Mouse (Mus musculus) monocyte, adult 2 months (primary cell): ENCODE data around the gene Lrrc75a.

ENCODE experiments used
- DNase-seq, 2 experiments: peaks; one replicate each; pipeline ENCODE4 v3.0.0; 2022; ENCODE audit warnings: low spot score in 2 of 2, low read depth in 1 of 2

Gene Lrrc75a

DNA sequence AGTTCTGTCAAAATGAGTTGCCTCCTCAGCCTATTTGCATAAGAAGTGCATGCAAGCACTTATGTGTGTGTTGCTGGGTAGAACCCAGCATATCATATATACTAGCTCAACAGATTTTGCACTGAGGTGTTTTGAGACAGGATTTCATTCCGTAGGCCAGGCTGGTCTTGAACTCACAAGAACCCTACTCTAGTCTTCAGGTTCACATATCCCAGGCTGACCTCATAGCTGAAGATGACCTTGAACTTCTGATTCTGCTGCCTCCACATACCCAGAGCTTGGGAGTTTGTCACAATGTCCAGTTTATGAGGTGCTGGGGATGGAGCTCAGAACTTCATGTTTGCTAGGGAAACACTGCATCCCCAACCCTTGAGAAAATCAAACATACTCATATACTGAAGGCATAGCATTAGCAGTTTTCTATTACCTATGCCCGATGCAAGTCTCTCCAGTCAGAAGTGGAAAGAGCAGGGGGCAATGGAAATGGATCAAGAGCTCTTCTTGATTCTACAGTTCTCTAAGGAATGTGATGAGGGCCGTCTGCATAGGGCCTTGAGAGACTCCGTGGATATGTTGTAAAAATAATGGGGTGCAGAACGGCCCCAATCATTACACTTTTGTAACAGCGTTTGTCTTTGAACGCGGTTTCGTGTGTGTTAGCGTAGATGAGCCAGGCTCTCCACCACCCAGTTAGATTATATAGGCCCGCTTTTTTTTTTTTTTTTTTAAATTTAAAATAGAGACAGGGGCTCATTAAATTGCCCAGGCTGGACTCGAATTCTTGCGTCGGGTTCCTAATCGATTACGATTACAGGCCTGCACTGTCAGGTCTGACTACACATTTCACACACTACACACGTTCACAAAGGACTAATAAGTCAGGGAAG is 46.3 kb downstream of the Lrrc75a start:
- no peak for DNase-seq

DNA sequence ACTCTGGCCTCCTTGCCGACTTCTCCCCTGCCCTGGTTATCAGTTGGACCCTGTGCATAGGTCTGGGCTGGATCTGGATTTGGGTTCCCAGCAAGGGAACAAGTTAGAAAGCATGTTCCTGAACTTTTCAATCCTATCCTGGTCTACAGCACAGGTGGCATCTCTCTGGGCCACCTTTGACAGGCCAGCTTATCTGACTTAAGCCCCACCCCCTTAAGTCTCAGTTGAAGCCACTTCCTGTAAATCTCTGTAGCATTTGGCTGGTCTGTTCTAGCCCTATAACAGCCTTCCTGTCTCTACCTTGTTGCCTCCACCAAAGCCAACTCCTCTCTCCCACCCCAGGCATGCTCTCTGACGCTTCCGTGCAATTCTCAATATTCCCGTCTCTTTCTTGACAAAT is 49.8 kb downstream of the Lrrc75a start:
- no peak for DNase-seq

DNA sequence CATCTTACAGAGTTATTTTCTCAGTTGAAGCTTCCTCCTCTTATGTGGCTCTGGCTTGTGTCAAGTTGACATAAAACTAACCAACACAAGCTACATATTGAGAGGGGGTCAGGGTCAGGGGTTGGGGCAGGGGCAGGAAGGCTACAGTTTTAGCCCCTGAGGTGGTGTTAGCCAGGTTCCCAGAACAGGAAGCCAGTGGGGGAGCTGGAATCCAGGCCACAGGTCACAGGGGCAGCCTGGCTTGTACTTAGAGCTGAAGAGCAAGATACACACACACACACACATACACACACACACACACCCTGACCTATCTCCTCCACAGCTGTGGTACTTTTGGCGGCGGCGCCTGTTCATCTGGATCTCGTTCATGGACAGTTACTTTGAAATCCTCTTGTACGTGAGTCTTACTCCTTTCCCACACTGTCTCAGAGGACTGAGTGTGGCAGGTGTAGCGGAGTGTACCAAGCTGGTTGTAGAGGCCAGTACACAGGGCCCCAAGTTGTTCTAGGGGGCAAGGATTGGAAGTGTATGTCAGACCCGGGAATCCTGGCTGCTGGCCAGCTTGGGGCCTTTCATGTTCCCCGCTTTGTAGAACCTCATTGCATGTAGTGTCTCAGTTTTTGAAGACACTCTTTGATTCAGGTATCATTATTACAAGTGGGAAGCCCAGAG is 56.3 kb downstream of the Lrrc75a start:
- DNase-seq: no peak

DNA sequence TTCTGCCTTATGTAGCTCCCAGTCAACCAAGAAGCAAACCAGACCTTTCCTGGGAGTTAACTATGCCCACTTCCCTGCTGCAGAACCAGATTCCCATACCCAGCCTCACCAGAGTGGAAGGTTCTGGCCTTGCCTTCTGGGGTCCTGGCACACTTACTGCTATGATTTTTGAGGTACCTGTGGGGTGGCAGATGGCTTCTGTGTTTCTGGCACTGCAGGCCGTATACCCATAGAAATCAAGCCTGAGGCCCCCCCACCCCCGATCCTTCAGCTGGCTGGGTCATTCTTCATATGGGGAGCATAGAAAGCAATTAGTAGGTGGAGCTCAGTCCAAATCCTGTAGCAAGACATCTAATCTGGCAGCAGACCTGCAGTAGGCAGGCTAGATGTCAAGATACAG is 57.3 kb downstream of the Lrrc75a start:
- DNase-seq: no peak

DNA sequence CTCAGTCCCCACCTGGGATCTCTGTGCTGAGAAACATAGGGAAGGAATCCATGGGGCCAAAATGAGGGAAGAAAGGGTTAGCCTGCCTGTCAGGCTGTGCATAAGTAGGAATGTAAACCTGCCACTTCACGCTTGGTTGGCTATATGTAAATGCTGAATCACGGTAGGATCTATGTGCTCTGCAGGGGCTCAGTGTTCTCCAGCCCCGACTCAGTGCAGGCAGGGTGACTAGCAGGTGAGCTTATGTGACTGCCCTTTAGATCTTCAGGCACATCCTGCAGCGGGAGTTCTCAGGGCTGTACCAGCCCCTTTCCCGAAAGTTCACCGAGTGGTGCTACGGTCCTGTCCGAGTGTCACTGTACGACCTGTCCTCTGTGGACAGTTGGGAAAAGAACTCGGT is 58.9 kb downstream of the Lrrc75a start:
- DNase-seq: no peak

DNA sequence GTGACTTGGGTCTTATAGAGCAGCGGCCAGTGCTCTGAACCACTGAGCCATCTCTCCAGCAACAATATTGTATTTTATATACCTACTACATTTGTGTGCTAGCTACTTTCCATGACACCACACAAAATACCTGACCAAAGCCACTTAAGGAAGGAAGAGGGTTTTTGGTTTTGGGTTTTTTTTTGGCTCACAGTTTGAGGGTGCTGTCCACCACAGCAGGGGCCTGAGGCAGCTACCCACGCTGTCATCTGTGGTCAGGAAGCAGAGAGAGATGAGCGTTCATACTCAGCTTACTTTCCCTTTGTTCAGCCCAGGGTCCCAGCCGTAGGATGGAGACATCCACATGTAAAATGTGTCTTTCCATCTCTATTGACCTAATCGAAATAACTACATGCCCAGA is 61.3 kb downstream of the Lrrc75a start:
- no peak for DNase-seq

DNA sequence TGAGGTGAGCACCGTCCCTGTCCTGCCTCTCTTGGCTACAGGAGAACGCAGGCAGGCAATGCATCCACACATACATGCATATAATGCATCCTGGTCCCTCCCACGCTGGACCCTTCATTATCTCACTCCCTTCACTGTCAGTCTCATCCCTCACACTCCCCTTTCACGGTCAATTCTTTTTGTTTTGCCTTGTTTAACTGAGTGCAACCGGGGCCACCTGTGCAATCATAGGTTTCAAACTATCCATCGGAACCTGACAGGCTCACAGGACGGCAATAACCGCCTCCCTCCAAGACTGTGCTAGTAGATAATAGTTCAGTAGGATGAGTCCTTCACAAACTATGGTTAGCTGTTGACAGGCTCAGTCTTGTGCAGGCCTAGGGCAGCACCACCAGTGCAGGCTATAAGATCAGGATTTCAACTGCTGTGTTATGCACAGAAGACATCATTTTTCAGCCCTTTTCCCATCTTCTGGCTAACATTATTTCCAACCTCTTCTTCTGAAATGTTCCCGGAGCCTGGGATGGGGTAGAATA is 63.6 kb downstream of the Lrrc75a start:
- no peak for DNase-seq

DNA sequence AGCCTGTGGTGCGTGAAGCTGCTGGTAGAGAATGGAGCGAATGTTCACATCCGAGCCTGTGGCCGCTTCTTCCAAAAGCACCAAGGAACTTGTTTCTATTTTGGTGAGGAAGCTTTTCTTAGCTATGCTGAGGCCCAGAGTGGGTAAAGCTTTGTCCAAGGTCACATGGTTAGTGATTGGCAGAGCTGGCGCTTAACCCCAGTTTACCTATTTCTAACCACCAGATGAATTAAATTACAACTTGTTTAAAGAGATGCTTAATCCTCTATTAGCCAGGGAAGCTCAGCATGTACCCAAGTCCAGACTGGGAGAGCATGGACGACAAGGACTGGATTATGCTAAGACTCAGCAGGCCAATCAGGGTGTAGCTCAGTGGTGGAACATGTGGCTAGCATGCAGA is 65.3 kb downstream of the Lrrc75a start:
- DNase-seq: no peak

DNA sequence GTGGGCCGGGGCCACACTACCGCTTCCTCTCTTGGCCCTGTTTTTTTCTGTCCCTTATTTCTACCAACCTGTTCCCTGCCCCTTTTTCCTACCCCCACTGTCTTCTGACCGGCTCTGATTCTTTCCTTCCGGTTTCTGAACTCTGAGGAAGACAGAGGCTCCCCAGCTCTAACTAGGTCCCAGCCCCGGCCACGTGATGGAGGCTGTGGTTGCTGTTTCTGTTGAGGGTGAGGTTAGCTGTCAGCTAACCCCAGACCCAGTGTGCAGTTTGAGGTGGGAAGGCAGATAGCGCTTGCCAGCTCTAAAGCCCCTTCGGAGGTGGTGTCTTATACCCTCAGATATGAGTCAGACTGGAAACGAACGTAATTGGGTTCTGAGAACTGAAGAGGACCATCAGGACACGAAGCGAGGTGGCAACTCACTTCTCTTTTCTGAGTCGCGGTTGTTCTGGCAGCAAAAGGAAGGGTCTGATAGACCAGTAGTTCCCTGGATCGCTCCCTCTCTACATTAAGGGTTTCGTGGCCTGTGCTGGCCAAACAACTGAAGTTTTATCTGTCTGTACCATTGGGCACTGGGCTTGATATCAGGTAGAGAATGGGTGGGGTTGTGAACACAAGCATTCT is 71.7 kb downstream of the Lrrc75a start:
- DNase-seq: peak; percentile 64 to 68

DNA sequence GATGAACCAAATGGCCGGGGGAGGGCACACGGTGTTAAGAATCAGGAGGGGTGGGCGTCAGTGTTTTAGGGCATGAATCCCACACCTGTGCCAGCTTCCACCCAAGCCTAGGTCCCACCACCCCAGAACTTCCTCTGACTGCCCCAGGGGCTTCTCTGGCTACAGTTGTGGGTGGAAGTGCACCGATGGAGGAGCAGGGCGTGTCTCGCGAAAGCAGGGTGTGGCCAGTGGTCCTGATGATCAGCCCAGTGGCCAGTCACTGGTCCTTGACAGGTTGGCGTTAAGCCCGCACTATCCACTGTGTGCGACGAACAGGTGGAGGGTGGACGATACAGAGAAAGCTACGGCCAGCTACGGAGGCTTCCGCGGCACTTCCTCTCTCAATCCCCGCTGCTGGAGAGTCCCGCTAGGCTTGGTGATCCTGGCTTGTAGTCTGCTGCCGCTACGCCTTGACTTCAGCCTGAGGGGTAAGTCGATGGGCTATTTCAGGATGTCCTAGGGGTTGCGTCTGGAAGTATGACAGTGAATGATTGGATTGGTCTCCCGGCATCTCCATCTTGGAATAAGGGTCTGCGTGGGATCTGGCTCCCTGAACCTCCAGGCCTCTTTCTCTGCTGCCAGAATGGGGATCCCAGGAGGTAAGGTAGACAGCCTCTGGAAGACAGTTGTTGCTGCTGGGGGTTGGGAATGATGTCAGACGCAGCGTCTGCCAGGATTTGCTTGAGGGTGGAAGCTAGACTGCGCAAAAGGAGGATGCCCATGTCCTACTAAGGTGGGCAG is 72.5 kb downstream of the Lrrc75a start:
- DNase-seq: peak in 1 of 2 experiments; percentile 33

DNA sequence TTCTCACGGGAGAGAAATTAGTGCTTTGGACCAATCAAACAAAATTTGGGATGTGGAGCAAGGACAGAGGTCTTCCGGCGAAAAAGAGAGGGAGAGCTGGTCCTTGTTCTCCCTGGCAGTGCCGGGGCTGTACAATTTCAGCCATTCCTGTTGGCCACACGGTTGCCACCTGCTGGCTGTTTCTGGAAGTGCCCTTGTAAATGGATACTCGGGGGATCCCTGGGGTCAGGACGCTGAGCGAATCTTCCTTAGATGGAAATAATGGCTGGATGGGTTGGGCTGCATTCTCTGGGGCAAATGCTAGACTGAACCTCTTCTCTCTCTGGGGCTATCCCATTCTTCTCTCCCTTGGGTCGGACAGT is 73.0 kb downstream of the Lrrc75a start:
- DNase-seq: peak in 1 of 2 experiments; percentile 76

DNA sequence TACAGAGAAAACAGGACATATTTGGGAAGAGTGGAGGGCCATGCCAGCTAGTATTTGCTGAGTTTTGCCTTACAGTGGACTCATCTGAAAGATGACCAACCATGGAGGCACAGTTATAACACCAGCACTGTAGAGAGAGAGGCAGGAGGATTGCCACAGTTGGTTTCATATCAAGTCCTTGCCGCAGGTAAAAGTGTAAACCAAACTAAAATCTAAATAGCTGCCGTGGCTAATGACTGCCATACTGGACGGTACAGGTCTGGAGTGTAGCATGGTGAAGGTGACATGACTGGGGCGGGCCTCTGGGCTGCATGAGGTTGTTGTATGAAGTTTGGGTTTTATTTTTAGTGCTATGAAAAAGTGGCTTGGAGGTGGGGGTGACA is 73.6 kb downstream of the Lrrc75a start:
- no peak for DNase-seq

DNA sequence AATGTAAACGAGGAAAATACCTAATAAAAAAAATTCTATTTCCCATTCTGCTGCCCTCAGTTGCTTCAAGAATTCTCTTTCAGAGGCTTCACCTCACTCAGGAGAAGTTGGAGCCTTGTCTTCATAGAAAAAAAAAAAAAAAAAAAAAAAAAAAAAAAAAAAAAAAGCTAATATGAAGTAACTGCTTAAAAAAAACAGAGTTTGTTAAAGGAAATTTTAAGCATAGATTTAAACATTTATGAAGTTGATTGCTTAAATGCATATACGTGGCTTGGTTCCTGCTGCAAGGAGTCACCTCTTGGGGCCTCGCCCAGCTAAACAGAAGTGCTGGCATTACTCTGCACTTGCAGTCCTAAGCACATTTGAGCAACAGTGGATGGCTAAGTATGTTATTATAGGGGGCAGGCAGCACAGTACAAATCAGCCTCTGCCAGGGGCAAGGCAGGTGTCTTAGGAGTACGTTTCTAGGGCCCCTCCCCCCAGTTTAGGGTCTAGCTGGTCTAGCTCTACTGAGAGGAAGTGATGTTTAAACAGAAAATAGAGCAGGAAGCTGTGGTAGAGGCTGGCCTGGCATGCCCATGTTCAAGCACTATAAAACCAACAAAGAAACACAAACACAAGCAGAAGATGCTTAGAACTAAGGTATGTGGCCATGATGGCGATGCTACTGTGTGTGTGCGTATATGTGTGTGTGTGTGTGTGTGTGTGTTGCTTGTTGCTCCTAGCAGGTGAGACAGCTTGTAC is 74.2 kb downstream of the Lrrc75a start, which contains the start of gene Trpv2:
Gene Trpv2 (plus strand): TSS at position 528 of the 744 bp plus-strand sequence.
- no peak for DNase-seq

DNA sequence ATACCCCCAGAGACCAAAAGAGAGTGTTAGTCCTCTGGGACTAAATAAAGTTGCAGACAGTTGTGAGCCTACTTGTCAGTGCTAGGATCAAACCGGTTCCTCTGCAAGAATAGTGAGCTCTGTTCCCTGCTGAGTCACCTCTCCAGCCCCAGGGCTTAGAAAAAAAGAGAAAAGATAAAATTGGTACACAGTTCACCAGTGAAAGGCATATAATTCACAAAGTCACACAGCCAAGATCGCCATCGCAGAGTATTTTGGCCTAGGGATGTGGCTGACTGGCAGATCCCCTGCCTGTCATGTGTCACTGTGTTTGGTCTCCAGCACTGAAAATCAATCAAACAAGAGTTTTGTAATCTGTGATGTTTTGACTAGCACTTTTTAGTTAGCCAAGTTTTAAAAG is 80.0 kb downstream of the Lrrc75a start:
- DNase-seq: no peak

DNA sequence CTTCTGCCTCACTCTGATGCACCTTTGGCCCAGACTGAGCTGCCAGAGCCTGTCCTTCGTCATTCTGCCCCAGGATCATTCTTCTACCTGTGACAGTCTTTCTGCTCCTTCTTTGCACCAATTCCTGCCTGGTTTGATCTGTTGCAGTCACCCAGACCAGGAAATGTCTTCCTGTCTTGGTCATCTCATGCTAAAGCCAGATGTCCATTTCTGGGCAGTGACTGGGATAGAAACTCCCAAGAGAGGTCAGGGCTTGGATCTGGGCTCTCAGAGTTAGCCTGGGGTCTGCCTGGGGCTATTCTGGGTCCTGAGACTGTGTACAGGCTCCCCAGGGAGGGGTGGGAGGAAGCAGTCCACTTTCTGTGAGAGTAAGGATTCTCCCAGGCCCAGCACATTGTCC is 82.1 kb downstream of the Lrrc75a start:
- DNase-seq: no peak

DNA sequence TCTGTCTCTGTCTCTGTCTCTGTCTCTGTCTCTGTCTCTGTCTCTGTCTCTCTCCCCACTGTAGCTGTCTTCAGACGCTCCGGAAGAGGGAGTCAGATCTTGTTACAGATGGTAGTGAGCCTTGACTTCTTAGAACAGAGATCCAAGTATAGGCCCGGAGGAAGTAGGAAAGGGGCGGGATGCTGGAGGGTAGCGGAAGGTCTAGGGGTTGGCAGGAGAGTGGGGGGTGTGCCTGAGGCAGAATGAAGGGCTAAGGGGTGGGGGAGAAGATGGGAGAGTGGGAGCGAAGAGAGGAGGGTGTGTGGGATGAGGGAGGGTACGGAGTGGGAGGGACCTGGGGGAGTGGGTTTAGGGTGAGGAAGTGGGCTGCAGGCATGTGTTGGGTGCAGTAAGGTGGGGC is 82.6 kb downstream of the Lrrc75a start:
- DNase-seq: no peak

DNA sequence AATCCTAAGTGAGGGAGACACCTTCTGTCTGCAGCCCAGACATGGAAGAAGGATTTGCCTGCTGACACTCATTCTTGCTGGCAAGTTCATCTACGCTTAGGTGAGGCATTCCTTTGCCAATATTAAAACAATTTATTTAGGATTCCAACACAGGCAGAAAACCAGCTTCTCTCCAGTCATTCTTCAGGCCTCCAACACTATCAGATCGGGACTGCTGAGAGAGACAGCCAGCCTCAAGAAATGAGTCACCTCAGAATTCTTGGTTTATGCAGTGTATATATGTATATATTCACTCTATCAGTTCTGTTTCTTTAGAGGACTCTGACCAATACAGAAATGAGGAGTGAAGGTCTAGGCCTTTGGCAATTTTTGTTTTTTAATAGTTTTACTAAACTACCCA is 84.7 kb downstream of the Lrrc75a start:
- DNase-seq: no peak

DNA sequence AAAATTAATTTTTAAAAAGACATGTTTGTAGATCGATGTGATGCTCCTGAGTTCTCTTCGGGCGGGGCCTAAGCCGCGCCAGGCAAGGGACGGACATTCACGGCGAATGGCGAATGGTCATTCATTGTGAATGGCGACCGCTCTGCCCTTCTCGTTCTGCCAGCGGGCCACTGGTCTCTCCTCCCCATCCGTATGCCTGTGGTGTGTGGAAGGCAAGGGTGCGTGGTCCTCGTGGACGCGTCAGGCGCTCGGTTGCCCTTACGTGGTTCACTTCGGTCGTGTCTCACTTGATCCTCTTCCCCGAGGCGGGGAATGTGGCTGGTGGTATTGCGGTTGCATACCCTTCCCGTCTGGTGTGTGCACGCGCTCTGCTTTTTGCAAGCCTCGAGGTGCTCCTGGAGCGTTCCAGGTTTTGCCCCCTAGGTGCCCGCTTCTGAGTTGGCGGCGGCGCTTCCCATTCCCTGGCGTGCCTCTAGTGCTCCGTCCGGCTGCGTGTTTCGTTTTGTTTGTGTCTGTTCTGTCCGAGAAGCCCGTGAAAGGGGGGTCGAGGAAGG is 87.8 kb downstream of the Lrrc75a start:
- no peak for DNase-seq

DNA sequence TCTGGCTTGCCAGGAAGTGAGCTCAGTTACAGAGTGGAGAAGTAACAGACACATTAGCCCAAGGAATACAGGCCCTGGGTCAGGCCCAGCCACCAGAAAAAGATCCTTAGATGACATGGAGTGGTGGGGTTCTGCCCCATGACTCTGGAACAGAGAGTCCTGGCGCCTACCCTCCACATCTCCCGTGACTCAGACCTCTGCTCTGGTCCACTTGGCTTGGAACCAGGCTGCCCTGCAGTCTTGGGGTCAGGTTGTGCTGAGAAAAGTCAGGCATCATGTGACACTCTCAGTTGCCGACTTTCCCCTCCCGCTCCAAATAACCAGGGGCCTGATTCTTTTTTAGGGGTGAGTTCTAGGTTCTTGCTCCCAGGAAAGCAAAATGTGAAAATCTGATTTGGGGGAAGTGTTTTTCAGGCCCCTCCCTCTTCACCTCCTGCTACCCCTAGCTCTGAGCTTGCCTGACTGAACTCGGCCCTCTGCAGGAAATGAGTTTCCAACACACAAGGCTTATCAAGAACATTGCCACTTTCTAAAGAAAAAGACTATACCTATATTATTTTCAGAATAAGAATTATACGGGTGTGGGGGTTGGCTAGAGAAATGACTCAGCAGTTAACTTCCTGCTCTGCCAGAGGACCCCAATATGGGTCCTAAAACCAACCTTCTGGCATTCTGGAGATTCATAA is 89.2 kb downstream of the Lrrc75a start:
- DNase-seq: no peak

DNA sequence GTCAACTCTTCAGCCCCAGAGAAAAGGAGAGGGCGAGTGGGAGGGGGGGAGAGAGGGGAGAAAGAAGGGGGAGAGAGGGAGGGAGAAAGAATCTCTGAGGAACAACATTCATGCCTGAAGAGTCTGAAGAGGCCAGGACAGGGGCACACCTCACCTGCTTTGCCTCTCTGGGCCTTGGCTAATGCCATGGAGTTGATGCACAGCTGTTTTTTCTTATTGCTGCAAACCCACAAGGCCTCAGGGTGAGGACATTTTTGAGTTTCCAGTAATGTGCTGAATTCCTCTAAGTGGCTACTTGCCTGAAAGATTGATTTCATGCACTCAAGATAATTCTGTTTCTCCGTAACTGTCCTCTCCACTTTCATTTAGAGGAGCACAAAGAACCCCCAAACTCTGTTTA is 90.2 kb downstream of the Lrrc75a start:
- DNase-seq: no peak
